Mouse (Mus musculus) CH12.LX (cell line): ENCODE data around the gene 4930438A08Rik. TPM values are rescaled to one million over a fixed set of nuclear protein-coding genes. Genes with fewer than 3 reads are reported as not detected.
A peak's percentile ranks its signal among the peaks of the same experiment; 100 is the strongest.

Experiments
- DNase-seq: peaks from one replicate; pipeline ENCODE4 v3.0.0-alpha.2; 2013; ENCODE audit errors: extremely low read depth
- H3K27ac ChIP-seq: 2 replicates; pipeline ENCODE4 v1.5.1; 2012; ENCODE audit warnings: low read depth, mild to moderate bottlenecking, control low read depth, moderate library complexity; ENCODE audit not compliant: insufficient read depth
- H3K27me3 ChIP-seq: replicated peaks from 2 replicates; pipeline ENCODE3; 2012; ENCODE audit warnings: inconsistent platforms
- H3K36me3 ChIP-seq, 2 experiments: replicated peaks in 1 of 2; 2 replicates each; pipeline versions ENCODE3 to v1.6.1; 2012; ENCODE audit warnings: inconsistent platforms in 1 of 2, low read length in 1 of 2, mild to moderate bottlenecking in 1 of 2, mixed read lengths in 1 of 2, moderate library complexity in 1 of 2; ENCODE audit not compliant: control insufficient read depth in 1 of 2, insufficient read depth in 1 of 2
- H3K4me1 ChIP-seq, 2 experiments: 2 replicates each; pipeline ENCODE4 v1.6.1; 2012; ENCODE audit warnings: inconsistent platforms in 1 of 2, moderate library complexity in 1 of 2; ENCODE audit not compliant: insufficient read depth in 2 of 2, control insufficient read depth in 1 of 2
- H3K4me2 ChIP-seq: 2 replicates; pipeline ENCODE4 v1.6.1; 2012; ENCODE audit warnings: low read depth, mild to moderate bottlenecking, control low read depth; ENCODE audit not compliant: poor library complexity, insufficient read depth, severe bottlenecking
- H3K4me3 ChIP-seq, 3 experiments: fragments of 150-350 bp in 1 of 3; sonication (generic) in 1 of 3; replicated peaks in 1 of 3; 2 replicates each; pipeline versions ENCODE3 to v1.5.1; 2011 to 2012; ENCODE audit warnings: low read depth in 2 of 3, low read length in 2 of 3, mild to moderate bottlenecking in 2 of 3, moderate library complexity in 2 of 3, control low read depth in 1 of 3, improper control_type of control experiment in 1 of 3, inconsistent platforms in 1 of 3, mixed read lengths in 1 of 3; ENCODE audit not compliant: poor library complexity in 1 of 3
- H3K79me2 ChIP-seq: replicated peaks from 2 replicates; pipeline ENCODE4 v1.6.1; 2012; ENCODE audit warnings: mild to moderate bottlenecking, moderate library complexity; ENCODE audit not compliant: control insufficient read depth, poor library complexity, insufficient read depth, severe bottlenecking; ENCODE audit errors: extremely low read depth
- H3K9ac ChIP-seq: 2 replicates; pipeline ENCODE4 v1.6.1; 2012; ENCODE audit warnings: low read depth, mild to moderate bottlenecking, control low read depth, moderate library complexity; ENCODE audit not compliant: insufficient read depth
- H3K9me3 ChIP-seq: replicated peaks from 2 replicates; pipeline ENCODE3; 2012; ENCODE audit warnings: low read length, inconsistent platforms, mixed read lengths
- BHLHE40 ChIP-seq: IDR thresholded peaks from 2 replicates; pipeline ENCODE4 v1.6.1; 2011; ENCODE audit warnings: mild to moderate bottlenecking, low read depth, low read length, improper control_type of control experiment
- CHD1 ChIP-seq: IDR thresholded peaks from 2 replicates; pipeline ENCODE4 v1.6.1; 2012; ENCODE audit warnings: low read depth, low read length, improper control_type of control experiment, inconsistent platforms
- CHD2 ChIP-seq: IDR thresholded peaks from 2 replicates; pipeline ENCODE4 v1.6.1; 2011; ENCODE audit warnings: low read length, improper control_type of control experiment
- CTCF ChIP-seq, 2 experiments: IDR thresholded peaks in 1 of 2; conservative IDR thresholded peaks in 1 of 2; 2 replicates each; pipeline ENCODE4 v1.5.1; 2011 to 2012; ENCODE audit warnings: low read depth in 2 of 2, low read length in 2 of 2, improper control_type of control experiment in 1 of 2, inconsistent platforms in 1 of 2, mild to moderate bottlenecking in 1 of 2, moderate library complexity in 1 of 2
- E2F4 ChIP-seq: IDR thresholded peaks from 2 replicates; pipeline ENCODE4 v1.6.1; 2011; ENCODE audit warnings: low read depth, low read length, improper control_type of control experiment; ENCODE audit not compliant: insufficient replicate concordance
- EP300 ChIP-seq: IDR thresholded peaks from 2 replicates; pipeline ENCODE4 v1.6.1; 2011; ENCODE audit warnings: low read length, improper control_type of control experiment
- ETS1 ChIP-seq: conservative IDR thresholded peaks from 2 replicates; pipeline ENCODE4 v1.6.1; 2012; ENCODE audit warnings: low read depth, mild to moderate bottlenecking, inconsistent platforms, low read length, improper control_type of control experiment, moderate library complexity
- GABPA ChIP-seq: IDR thresholded peaks from 2 replicates; pipeline ENCODE4 v1.6.1; 2012; ENCODE audit warnings: low read depth, low read length, improper control_type of control experiment, inconsistent platforms; ENCODE audit not compliant: insufficient replicate concordance
- HCFC1 ChIP-seq: IDR thresholded peaks from 2 replicates; pipeline ENCODE4 v1.6.1; 2012; ENCODE audit warnings: low read depth, mild to moderate bottlenecking, inconsistent platforms, low read length, improper control_type of control experiment
- JUND ChIP-seq: conservative IDR thresholded peaks from 2 replicates; pipeline ENCODE4 v1.6.1; 2011; ENCODE audit warnings: low read depth, low read length, improper control_type of control experiment
- KAT2A ChIP-seq: IDR thresholded peaks from 2 replicates; pipeline ENCODE4 v1.6.1; 2012; ENCODE audit warnings: low read length, improper control_type of control experiment, inconsistent platforms; ENCODE audit not compliant: insufficient replicate concordance
- MAFK ChIP-seq: IDR thresholded peaks from 2 replicates; pipeline ENCODE4 v1.6.1; 2011; ENCODE audit warnings: low read length, improper control_type of control experiment; ENCODE audit not compliant: insufficient replicate concordance
- MAX ChIP-seq: IDR thresholded peaks from 2 replicates; pipeline ENCODE4 v1.6.1; 2011; ENCODE audit warnings: low read length, improper control_type of control experiment
- MAZ ChIP-seq: IDR thresholded peaks from 2 replicates; pipeline ENCODE4 v1.6.1; 2012; ENCODE audit warnings: low read depth, mild to moderate bottlenecking, inconsistent platforms, low read length, improper control_type of control experiment, moderate library complexity
- MXI1 ChIP-seq: IDR thresholded peaks from 2 replicates; pipeline ENCODE4 v1.6.1; 2011; ENCODE audit warnings: mild to moderate bottlenecking, low read depth, low read length, improper control_type of control experiment
- MYC ChIP-seq: IDR thresholded peaks from 2 replicates; pipeline ENCODE4 v1.6.1; 2011; ENCODE audit warnings: low read depth, mild to moderate bottlenecking, improper control_type of control experiment, low read length
- NELFE ChIP-seq: IDR thresholded peaks from 2 replicates; pipeline ENCODE4 v1.6.1; 2011; ENCODE audit warnings: low read depth, low read length, improper control_type of control experiment
- NRF1 ChIP-seq: IDR thresholded peaks from 2 replicates; pipeline ENCODE4 v1.6.1; 2014; ENCODE audit warnings: low read depth, mild to moderate bottlenecking, inconsistent platforms, low read length, improper control_type of control experiment, moderate library complexity
- PAX5 ChIP-seq: IDR thresholded peaks from 2 replicates; pipeline ENCODE4 v1.6.1; 2012; ENCODE audit warnings: low read length, inconsistent platforms, mixed read lengths
- POLR2A ChIP-seq: IDR thresholded peaks from 2 replicates; pipeline ENCODE4 v1.6.1; 2011; ENCODE audit warnings: low read depth, mild to moderate bottlenecking, improper control_type of control experiment, low read length
- RCOR1 ChIP-seq: conservative IDR thresholded peaks from 2 replicates; pipeline ENCODE4 v1.6.1; 2012; ENCODE audit warnings: low read depth, mild to moderate bottlenecking, inconsistent platforms, low read length, improper control_type of control experiment
- SIN3A ChIP-seq: IDR thresholded peaks from 2 replicates; pipeline ENCODE4 v1.6.1; 2012; ENCODE audit warnings: low read length, improper control_type of control experiment, inconsistent platforms
- SMC3 ChIP-seq: IDR thresholded peaks from 2 replicates; pipeline ENCODE4 v1.6.1; 2011; ENCODE audit warnings: low read depth, low read length, improper control_type of control experiment
- TBP ChIP-seq: conservative IDR thresholded peaks from 2 replicates; pipeline ENCODE4 v1.6.1; 2011; ENCODE audit warnings: low read depth, low read length, improper control_type of control experiment
- UBTF ChIP-seq: IDR thresholded peaks from 2 replicates; pipeline ENCODE4 v1.6.1; 2012; ENCODE audit warnings: low read depth, mild to moderate bottlenecking, inconsistent platforms, low read length, improper control_type of control experiment, moderate library complexity
- USF1 ChIP-seq: IDR thresholded peaks from 2 replicates; pipeline ENCODE4 v1.6.1; 2014; ENCODE audit warnings: low read depth, mild to moderate bottlenecking, inconsistent platforms, low read length, improper control_type of control experiment
- ZKSCAN1 ChIP-seq: IDR thresholded peaks from 2 replicates; pipeline ENCODE4 v1.6.1; 2012; ENCODE audit warnings: low read depth, inconsistent platforms, low read length, improper control_type of control experiment, borderline replicate concordance
- ZNF384 ChIP-seq: IDR thresholded peaks from 2 replicates; pipeline ENCODE4 v1.6.1; 2012; ENCODE audit warnings: low read depth, low read length, improper control_type of control experiment, inconsistent platforms
- dilution Hi-C: fragments of 300-500 bp; cut with MboI; formaldehyde crosslinking; loops from 2 replicates; pipeline ENCODE4 v1.14.3; 2020; ENCODE audit warnings: low sequenced_read_pairs; ENCODE audit not compliant: extremely low pct_unique_long_range_greater_than_20kb, extremely low pct_ligation_motif_present
- in situ Hi-C: fragments of 300-500 bp; cut with MboI; formaldehyde crosslinking; loops from 3 replicates; pipeline ENCODE4 v1.14.3; 2019; ENCODE audit warnings: low sequenced_read_pairs, low pct_ligation_motif_present, low pct_unique_long_range_greater_than_20kb, mixed read lengths
- polyA plus RNA-seq: library from polyadenylated mRNA; unstranded; fragments of >175 nt; gene quantifications from 2 replicates; pipeline ENCODE4 v1.2.1, GENCODE M21; 2012; ENCODE audit warnings: low read depth; ENCODE audit not compliant: insufficient read length
- total RNA-seq, 2 experiments: library from RNA; depleted of rRNA; stranded (reverse); fragments of 300-350 nt in 1 of 2; fragments of >200 nt in 1 of 2; gene quantifications; 2 replicates each; pipeline ENCODE4 v1.2.3; 2012 to 2014

The 4930438A08Rik gene
- total and polyA plus RNA-seq, 3 experiments: not detected

- TF ChIP-seq MYC (0 out of 2 replicates have a peak, but pooled peaks have one; percentile 41), POLR2A (no peak), NRF1 (peak; percentile 74), CHD2 (no peak), SIN3A (peak; percentile 69), SMC3 (peak; percentile 86), CTCF (conservative IDR thresholded peaks at IDR 0.05 in 1 of 2, IDR thresholded peaks at IDR 0.05 in 1 of 2; ENCODE audit: low read depth in 2 of 2, low read length in 2 of 2) (peak in 1 of 2 experiments; percentile 99; a peak in 2 of 4 replicates), EP300 (no peak), USF1 (no peak), BHLHE40 (no peak; the same call in 1 of the 2 replicates), GABPA (no peak)
Observed at GRCm38 (mm10) chr11:58301837-58302754, 27.5 kb downstream of the 4930438A08Rik start (continued).

- no peak for DNase-seq
- Histone ChIP-seq H3K27ac (peak overlapping the region; percentile 29), H3K4me1 (peaks cover 10 to 33% of the 10 kb centered on the region in 2 experiments), H3K36me3 (no peaks in the 10 kb centered on the region), H3K4me3 (peak overlapping the region; percentile 57 to 90 (median 63)), H3K9me3 (no peaks in the 10 kb centered on the region), H3K9ac (peak overlapping the region; percentile 9), H3K27me3 (peaks cover 13% of the 10 kb centered on the region), H3K79me2 (no peaks in the 10 kb centered on the region), H3K4me2 (peak overlapping the region; percentile 75)
- no peak for TF ChIP-seq CHD1
- TF ChIP-seq SIN3A: peak; percentile 91
- no peak; the same call in 1 of the 2 replicates for TF ChIP-seq MXI1
- TF ChIP-seq MAZ: peak; percentile 59; the same call in 1 of the 2 replicates
- TF ChIP-seq CHD2: peak; percentile 36; the same call in 1 of the 2 replicates
- peak; percentile 12; the same call in 1 of the 2 replicates for TF ChIP-seq SMC3
- 0 out of 2 replicates have a peak, but pooled peaks have one; percentile 1 for TF ChIP-seq BHLHE40
- 0 out of 2 replicates have a peak, but pooled peaks have one; percentile 20 for TF ChIP-seq NELFE
- TF ChIP-seq ZNF384: peak; percentile 74
- TF ChIP-seq JUND: 0 out of 2 replicates have a peak, but pooled peaks have one; percentile 6
- 0 out of 2 replicates have a peak, but pooled peaks have one; percentile 60 for TF ChIP-seq MYC
- TF ChIP-seq ZKSCAN1: no peak
- no peak for TF ChIP-seq KAT2A
- TF ChIP-seq UBTF: peak; percentile 99
- TF ChIP-seq ETS1: 0 out of 2 replicates have a peak, but pooled peaks have one; percentile 33
- TF ChIP-seq HCFC1: peak; percentile 6; the same call in 1 of the 2 replicates
- no peak for TF ChIP-seq E2F4
- no peak for TF ChIP-seq USF1
- peak; percentile 63 for TF ChIP-seq MAX
- no peak for TF ChIP-seq TBP
- TF ChIP-seq MAFK: no peak
- 0 out of 2 replicates have a peak, but pooled peaks have one; percentile 24 for TF ChIP-seq RCOR1
- TF ChIP-seq PAX5: no peak
- dilution Hi-C loops: no loop called here
- in situ Hi-C loops: loop anchor here (10.0 kb wide), 2 partner anchors 118 to 348 kb away; no protein-coding TSS in a partner anchor
Observed at GRCm38 (mm10) chr11:58302774-58303445, 28.3 kb downstream of the 4930438A08Rik start.
